Mouse (Mus musculus) heart, adult 2 months (tissue): ENCODE results near the gene Hamp2. TPM values are rescaled to one million over a fixed set of nuclear protein-coding genes. Genes with fewer than 3 reads are reported as not detected.
"Not testable (repeated sequence)": the region's sequence is repeated elsewhere in the genome, so short reads cannot be mapped to it uniquely, and the experiment has no call there.

ENCODE experiments used
- DNase-seq, 2 experiments: peaks; one replicate each; pipeline ENCODE4 v3.0.0; 2021
- H3K27ac ChIP-seq: fragments of 200-600 bp; 2 replicates; pipeline ENCODE4 v1.8.1; 2022
- H3K27me3 ChIP-seq: fragments of 200-500 bp; 2 replicates; pipeline ENCODE4 v1.6.1; 2012; ENCODE audit warnings: mild to moderate bottlenecking, low read length, inconsistent platforms, mixed read lengths; ENCODE audit not compliant: control insufficient read depth, insufficient read depth
- H3K36me3 ChIP-seq: fragments of 200-500 bp; 2 replicates; pipeline ENCODE4 v1.6.1; 2012; ENCODE audit warnings: low read length, inconsistent platforms; ENCODE audit not compliant: control insufficient read depth, insufficient read depth
- H3K4me1 ChIP-seq: fragments of 200-500 bp; 2 replicates; pipeline ENCODE4 v1.6.1; 2011; ENCODE audit warnings: low read length; ENCODE audit not compliant: control insufficient read depth, insufficient read depth
- H3K4me3 ChIP-seq: fragments of 200-600 bp; 2 replicates; pipeline ENCODE4 v1.8.1; 2022
- H3K79me2 ChIP-seq: fragments of 200-500 bp; replicated peaks from 2 replicates; pipeline ENCODE4 v1.6.1; 2012; ENCODE audit warnings: mild to moderate bottlenecking, inconsistent platforms, low read length, moderate library complexity, mixed read lengths; ENCODE audit not compliant: control insufficient read depth, insufficient read depth
- H3K9ac ChIP-seq: fragments of 200-500 bp; 2 replicates; pipeline ENCODE4 v1.6.1; 2012; ENCODE audit warnings: low read depth, mild to moderate bottlenecking, control low read depth, inconsistent platforms, low read length, mixed read lengths
- CTCF ChIP-seq: fragments of 200-600 bp; IDR thresholded peaks from 2 replicates; pipeline ENCODE4 v1.8.1; 2022; ENCODE audit warnings: antibody characterized with exemption, mild to moderate bottlenecking, moderate library complexity
- EP300 ChIP-seq: fragments of 200-500 bp; IDR thresholded peaks from 2 replicates; pipeline ENCODE4 v1.6.1; 2011; ENCODE audit warnings: low read depth, low read length, control low read depth; ENCODE audit not compliant: insufficient read depth
- POLR2A ChIP-seq: fragments of 200-500 bp; IDR thresholded peaks from 2 replicates; pipeline ENCODE4 v1.6.1; 2011; ENCODE audit warnings: mild to moderate bottlenecking, low read depth, low read length, control low read depth; ENCODE audit not compliant: insufficient read depth
- WGBS: fragments of 180-500 bp; shearing (Covaris S2); methylation state at CpG from one replicate; pipeline ENCODE4 v1.1.7; 2018; 5-methylcytosine and 5-hydroxymethylcytosine counted together
- intact Hi-C: fragments of 180-260 bp; cut with DNase I; formaldehyde crosslinking; loops from one replicate; pipeline ENCODE4 v1.15.1; 2025
- polyA plus RNA-seq: library from polyadenylated mRNA; depleted of rRNA; stranded (reverse); fragments of >200 nt; gene quantifications from 2 replicates; pipeline ENCODE4 v1.2.3, GENCODE M21; 2012
- total RNA-seq, 2 experiments: library from RNA; stranded (reverse); gene quantifications; 2 replicates each; pipeline ENCODE4 v1.2.3; 2021

Hamp2 gene
- total and polyA plus RNA-seq, 3 experiments, result 2.1 to 4.5 (median 2.8) TPM

DNA sequence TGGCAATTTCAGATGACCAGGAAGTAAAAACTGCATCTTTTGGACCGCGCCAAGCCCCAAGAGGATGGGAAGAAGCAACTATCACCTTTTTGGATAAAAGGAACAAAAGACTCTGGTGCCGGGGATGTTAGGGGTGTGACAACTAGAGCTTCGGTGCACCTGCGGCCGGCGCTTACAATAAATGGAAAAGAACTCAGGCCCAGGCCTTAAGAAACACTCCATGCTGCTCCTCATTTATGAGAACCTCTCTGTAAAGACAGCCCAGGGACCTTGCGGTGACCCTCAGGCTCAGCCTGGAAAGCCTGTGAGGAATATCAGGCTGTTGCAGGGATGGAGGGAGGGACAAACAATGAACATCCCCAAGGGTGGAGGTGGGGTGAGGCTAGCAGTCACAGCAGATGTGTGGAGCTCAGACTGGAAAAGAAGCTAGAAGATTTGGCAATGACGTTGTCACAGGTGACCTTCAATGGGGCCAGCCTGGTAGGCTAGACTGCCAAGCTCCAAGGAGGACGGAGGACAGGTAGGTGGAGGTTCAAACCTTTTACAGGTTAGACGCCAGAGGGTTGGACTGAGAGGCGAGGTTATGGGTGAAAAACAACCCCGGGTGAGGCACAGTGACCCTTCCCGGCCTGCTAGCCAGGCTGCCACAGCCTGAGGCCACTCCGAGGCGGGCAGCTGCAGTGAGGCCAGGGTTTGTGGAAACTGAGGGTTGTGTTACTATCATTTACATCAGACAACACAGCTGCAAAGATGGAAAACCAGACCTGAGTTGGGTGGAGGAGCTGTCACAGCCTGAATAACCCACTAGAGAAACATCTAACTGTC lies 28.2 kb upstream of the Hamp2 start:
- Histone ChIP-seq H3K27me3 (no peaks in the 10 kb centered on the region), H3K36me3 (no peaks in the 10 kb centered on the region), H3K79me2 (no peaks in the 10 kb centered on the region), H3K27ac (no peak overlapping the region), H3K4me1 (no peaks in the 10 kb centered on the region), H3K9ac (no peak overlapping the region), H3K4me3 (no peak overlapping the region)
- intact Hi-C loops, result loop anchor here (10.0 kb wide), 1 partner anchor 358 kb away; the partner anchor contains the start of gene Zbtb32
- DNase-seq, result no peak
- 89% methylated on average over 16 of the region's 16 CpGs for WGBS
- TF ChIP-seq EP300 (no peak), CTCF (no peak), POLR2A (no peak)

DNA sequence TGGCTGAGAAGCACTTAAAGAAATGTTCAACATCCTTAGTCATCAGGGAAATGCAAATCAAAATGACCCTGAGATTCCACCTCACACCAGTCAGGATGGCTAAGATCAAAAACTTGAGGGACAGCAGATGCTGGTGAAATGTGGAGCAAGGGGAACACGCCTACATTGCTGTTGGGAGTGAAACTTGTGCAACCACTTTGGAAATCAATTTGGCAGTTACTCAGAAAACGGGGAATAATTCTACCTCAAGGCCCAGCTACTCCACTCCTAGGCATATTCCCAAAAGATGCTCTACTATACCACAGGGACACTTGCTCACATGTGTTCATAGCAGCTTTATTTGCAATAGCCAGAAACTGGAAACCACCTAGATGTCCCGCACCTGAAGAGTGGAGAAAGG lies 25.4 kb upstream of the Hamp2 start:
- not testable (repeated sequence) for H3K4me3 ChIP-seq, H3K4me1 ChIP-seq, H3K27me3 ChIP-seq, H3K9ac ChIP-seq, H3K79me2 ChIP-seq, DNase-seq, H3K27ac ChIP-seq, H3K36me3 ChIP-seq
- intact Hi-C loops, result loop anchor here (10.0 kb wide), 1 partner anchor 355 kb away; the partner anchor contains the start of gene Zbtb32
- 78% methylated on average over 3 of the region's 3 CpGs for WGBS

DNA sequence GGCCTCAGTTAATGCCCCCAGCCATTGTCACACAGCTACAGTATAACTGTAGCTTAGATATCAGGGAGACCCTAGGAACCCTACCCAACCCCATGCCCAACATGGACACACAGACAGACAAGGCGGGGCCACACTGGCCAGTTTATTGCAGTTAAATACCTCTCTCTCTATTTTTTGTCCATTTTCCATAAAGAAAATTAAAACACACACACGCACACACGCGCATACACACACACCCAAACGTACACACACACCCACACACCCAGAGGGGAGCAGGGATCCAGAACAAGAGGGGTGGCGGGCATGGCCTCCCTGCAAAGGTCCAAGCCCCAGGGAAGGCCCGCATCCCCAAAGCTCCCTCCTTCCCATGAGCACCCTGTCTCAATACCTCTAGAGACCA lies 21.4 kb upstream of the Hamp2 start:
- WGBS, result 96% methylated on average over 7 of the region's 7 CpGs
- no peaks in the 10 kb centered on the region for H3K36me3 ChIP-seq
- H3K4me3 ChIP-seq, result no peak overlapping the region
- intact Hi-C loops, result no loop called here
- H3K4me1 ChIP-seq, result no peaks in the 10 kb centered on the region
- no peak for DNase-seq
- H3K27me3 ChIP-seq, result no peaks in the 10 kb centered on the region
- TF ChIP-seq POLR2A (no peak), CTCF (no peak), EP300 (no peak)
- no peak overlapping the region for H3K9ac ChIP-seq
- no peaks in the 10 kb centered on the region for H3K79me2 ChIP-seq
- H3K27ac ChIP-seq, result no peak overlapping the region

DNA sequence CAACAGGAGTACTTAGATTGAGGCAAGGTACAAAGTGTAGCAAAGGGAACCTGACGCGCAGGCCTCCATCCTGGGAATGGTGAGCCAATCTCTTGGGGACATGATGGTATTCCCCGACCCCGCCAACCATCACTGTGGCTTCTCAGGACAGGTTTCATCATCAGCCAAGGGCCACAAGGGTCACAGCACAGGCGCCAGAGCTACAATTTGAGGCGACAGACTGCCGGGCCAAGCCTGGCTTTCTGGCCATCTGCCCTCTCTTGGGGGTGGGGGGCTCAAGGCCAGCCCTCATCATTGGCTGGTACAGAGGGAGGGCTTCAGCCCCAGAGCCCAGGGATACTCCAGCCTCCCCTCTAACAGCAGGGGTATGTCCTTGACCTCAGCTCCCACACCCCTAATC lies 21.0 kb upstream of the Hamp2 start:
- H3K27ac ChIP-seq, H3K79me2 ChIP-seq, H3K4me3 ChIP-seq, intact Hi-C loops, H3K27me3 ChIP-seq, H3K4me1 ChIP-seq, H3K9ac ChIP-seq, DNase-seq, H3K36me3 ChIP-seq: not testable (repeated sequence)
- WGBS, result 75% methylated on average over 7 of the region's 7 CpGs

DNA sequence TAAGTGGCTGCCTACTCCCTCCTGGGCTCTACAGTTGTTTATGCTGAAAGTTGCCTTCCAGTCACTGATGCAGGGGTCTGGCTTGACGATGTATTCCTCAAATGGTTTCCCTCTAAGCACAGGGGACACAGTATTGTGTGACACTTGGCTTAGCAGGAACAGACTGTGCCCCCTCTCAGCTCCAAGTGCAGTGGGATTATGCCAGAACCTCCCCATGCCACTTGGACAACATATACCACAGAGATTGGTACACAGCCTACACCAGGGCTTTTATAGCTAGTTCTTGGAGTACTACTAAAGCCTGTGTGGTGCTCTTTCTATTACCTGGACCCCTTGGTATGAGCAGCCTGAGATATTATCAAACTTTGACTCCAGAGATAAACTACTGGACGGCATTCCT lies 20.2 kb upstream of the Hamp2 start:
- H3K79me2 ChIP-seq, result not testable (repeated sequence)

DNA sequence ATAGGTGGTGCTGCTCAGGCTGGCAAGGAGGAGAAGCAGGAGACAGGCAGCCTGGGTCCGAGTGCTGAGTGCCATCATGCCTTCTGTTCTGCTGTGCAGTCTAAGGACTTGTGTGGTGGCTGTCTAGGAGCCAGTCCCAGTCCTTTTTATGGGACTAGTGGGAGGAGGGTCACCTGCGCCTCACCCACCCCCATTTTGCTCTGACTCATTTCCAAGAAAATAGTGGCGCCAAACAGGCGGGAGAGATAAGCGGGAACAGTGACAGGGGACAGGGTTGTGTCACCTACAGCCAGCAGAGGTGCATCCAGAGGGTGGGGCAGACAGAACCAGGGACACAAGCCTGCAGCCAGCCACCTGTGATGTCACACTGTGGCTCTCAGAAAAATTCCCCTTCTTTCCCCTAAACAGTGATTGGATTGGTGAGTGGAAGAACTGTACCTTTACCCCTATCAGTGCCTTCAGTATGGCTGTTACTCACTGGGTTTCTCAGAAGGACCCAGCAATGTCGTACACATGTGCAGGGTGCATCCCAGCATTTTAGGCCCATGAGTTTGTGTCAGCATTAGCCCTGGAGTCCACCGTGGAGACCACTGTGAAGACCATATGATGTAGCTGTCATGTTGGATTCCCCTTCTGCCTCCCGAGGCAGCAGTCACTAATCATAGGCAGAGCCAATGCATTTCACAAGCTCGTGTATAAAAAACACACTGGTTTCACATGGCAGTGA lies 19.6 kb upstream of the Hamp2 start, which contains the start of gene Hamp:
TSS of gene Hamp (minus strand) at position 124 of the 727 bp plus-strand sequence.
- Histone ChIP-seq H3K9ac (no peak within 1 kb of the TSS), H3K36me3 (no peaks in the 10 kb centered on the region), H3K27ac (no peak within 1 kb of the TSS), H3K4me1 (no peaks in the 10 kb centered on the region), H3K27me3 (no peaks in the 10 kb centered on the region), H3K4me3 (no peak within 1 kb of the TSS), H3K79me2 (no peaks in the 10 kb centered on the region)
- 54% methylated on average over 9 of the region's 9 CpGs for WGBS
- DNase-seq, result no peak
- intact Hi-C loops, result no loop called here
- TF ChIP-seq POLR2A (no peak), CTCF (no peak), EP300 (no peak)

More for the DNA sequence above, 20.2 kb upstream of the Hamp2 start:
- H3K27ac ChIP-seq, H3K27me3 ChIP-seq, H3K36me3 ChIP-seq, H3K4me1 ChIP-seq, H3K4me3 ChIP-seq, H3K9ac ChIP-seq, intact Hi-C loops, DNase-seq: not testable (repeated sequence)
- 58% methylated on average over 2 of the region's 2 CpGs for WGBS

DNA sequence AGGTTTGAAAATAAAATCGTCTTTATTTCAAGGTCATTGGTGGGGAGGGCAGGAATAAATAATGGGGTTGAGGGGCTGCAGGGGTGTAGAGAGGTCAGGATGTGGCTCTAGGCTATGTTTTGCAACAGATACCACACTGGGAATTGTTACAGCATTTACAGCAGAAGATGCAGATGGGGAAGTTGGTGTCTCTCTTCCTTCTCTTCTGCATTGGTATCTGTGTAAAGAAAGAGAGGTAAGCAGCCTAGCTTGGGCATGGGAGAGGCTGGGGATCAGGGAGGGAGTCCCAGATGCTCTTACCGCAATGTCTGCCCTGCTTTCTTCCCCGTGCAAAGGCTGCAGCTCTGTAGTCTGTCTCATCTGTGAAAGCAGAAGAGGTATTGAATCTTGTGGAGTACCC lies 17.9 kb upstream of the Hamp2 start:
- H3K27ac ChIP-seq, H3K36me3 ChIP-seq, H3K9ac ChIP-seq, H3K4me3 ChIP-seq, H3K4me1 ChIP-seq, H3K27me3 ChIP-seq, H3K79me2 ChIP-seq, intact Hi-C loops, DNase-seq: not testable (repeated sequence)
- WGBS, result 37% methylated on average over 3 of the region's 3 CpGs

DNA sequence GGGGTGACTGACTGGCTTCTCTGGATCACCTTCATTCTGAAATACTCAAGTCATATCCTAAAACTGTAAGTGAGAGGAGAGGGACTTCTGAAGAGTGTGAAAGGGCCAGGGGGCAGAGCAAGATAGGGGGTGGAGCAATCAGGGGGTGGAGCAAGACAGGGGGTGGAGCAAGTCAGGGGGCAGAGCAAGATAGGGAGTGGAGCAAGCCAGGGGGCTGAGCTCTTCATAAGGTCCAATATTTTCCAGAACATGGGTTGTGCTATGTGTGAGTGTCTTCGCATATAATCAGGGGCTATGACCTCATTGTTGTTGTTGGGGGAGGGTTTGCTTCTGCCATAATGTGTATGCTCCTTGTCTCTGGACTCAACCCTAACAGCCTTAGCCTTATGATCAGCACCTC lies 15.6 kb upstream of the Hamp2 start:
- H3K79me2 ChIP-seq, H3K4me3 ChIP-seq, H3K36me3 ChIP-seq, H3K4me1 ChIP-seq, H3K9ac ChIP-seq, H3K27ac ChIP-seq, DNase-seq, H3K27me3 ChIP-seq, intact Hi-C loops: not testable (repeated sequence)
- 50% methylated on average over 1 of the region's 1 CpGs for WGBS

DNA sequence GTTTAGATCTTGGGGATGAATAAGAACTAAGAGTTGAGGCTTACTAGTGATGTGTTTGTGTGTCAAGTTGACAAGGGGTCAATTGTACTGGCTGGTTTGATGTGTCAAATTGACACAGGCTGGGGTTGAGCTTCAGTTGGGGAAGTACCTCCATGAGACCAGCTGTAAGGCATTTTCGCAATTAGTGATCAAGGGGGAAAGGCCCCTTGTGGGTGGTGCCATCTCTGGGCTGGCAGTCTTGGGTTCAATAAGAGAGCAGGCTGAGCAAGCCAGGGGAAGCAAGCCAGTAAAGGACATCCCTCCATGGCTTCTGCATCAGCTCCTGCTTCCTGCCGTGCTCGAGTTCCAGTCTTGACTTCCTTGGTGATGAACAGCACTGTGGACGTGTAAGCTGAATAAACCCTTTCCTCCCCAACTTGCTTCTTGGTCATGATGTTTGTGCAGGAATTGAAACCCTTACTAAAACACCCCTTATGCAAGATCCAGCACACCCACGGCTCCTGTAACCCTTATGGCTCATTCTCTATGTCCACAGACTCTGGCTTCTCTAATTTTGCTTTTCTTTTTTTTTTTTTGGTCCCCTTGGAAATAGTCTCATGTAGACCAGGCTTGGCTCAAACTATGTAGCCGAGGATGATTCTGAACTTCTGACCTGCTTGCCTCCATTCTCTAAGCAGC lies 11.1 kb upstream of the Hamp2 start:
- intact Hi-C loops, H3K4me1 ChIP-seq: not testable (repeated sequence)

More for the DNA sequence above, 11.1 kb upstream of the Hamp2 start:
- not testable (repeated sequence) for H3K4me3 ChIP-seq, H3K36me3 ChIP-seq, H3K27ac ChIP-seq, DNase-seq, H3K79me2 ChIP-seq, H3K9ac ChIP-seq, H3K27me3 ChIP-seq
- 54% methylated on average over 6 of the region's 6 CpGs for WGBS
